Mouse (Mus musculus): ENCODE measurements around the gene Parva. TPM values are rescaled to one million over a fixed set of nuclear protein-coding genes. Genes with fewer than 3 reads are reported as not detected.

Parva gene
- total RNA-seq, 2 experiments from 2014 or later = 48.0 to 51.9 TPM

- no peak for DNase-seq (ENCODE audit: low spot score in 2 of 2)
- intact Hi-C loops (cut with DNase I) = no loop called here
Observed at GRCm38 (mm10) chr7:112635936-112636335, 208.6 kb downstream of the Parva start.

Other genes starting within 250 kb of the Parva start
- gene Mical2, start 201.6 kb upstream of the Parva start, total RNA-seq (2021) = 100 to 1,000 TPM; 497 to 557 TPM

Measured in left cerebral cortex, postnatal 14 days (tissue).